Mouse (Mus musculus) CH12.LX (cell line): ENCODE results near the gene Pdcd1. TPM values are rescaled to one million over a fixed set of nuclear protein-coding genes. Genes with fewer than 3 reads are reported as not detected.

Experiments
- DNase-seq: peaks from one replicate; pipeline ENCODE4 v3.0.0-alpha.2; 2013; ENCODE audit errors: extremely low read depth
- H3K27ac ChIP-seq: 2 replicates; pipeline ENCODE4 v1.5.1; 2012; ENCODE audit warnings: low read depth, mild to moderate bottlenecking, control low read depth, moderate library complexity; ENCODE audit not compliant: insufficient read depth
- H3K27me3 ChIP-seq: replicated peaks from 2 replicates; pipeline ENCODE3; 2012; ENCODE audit warnings: inconsistent platforms
- H3K36me3 ChIP-seq, 2 experiments: replicated peaks in 1 of 2; 2 replicates each; pipeline versions ENCODE3 to v1.6.1; 2012; ENCODE audit warnings: inconsistent platforms in 1 of 2, low read length in 1 of 2, mild to moderate bottlenecking in 1 of 2, mixed read lengths in 1 of 2, moderate library complexity in 1 of 2; ENCODE audit not compliant: control insufficient read depth in 1 of 2, insufficient read depth in 1 of 2
- H3K4me1 ChIP-seq, 2 experiments: 2 replicates each; pipeline ENCODE4 v1.6.1; 2012; ENCODE audit warnings: inconsistent platforms in 1 of 2, moderate library complexity in 1 of 2; ENCODE audit not compliant: insufficient read depth in 2 of 2, control insufficient read depth in 1 of 2
- H3K4me2 ChIP-seq: 2 replicates; pipeline ENCODE4 v1.6.1; 2012; ENCODE audit warnings: low read depth, mild to moderate bottlenecking, control low read depth; ENCODE audit not compliant: poor library complexity, insufficient read depth, severe bottlenecking
- H3K4me3 ChIP-seq, 3 experiments: fragments of 150-350 bp in 1 of 3; sonication (generic) in 1 of 3; replicated peaks in 1 of 3; 2 replicates each; pipeline versions ENCODE3 to v1.5.1; 2011 to 2012; ENCODE audit warnings: low read depth in 2 of 3, low read length in 2 of 3, mild to moderate bottlenecking in 2 of 3, moderate library complexity in 2 of 3, control low read depth in 1 of 3, improper control_type of control experiment in 1 of 3, inconsistent platforms in 1 of 3, mixed read lengths in 1 of 3; ENCODE audit not compliant: poor library complexity in 1 of 3
- H3K79me2 ChIP-seq: replicated peaks from 2 replicates; pipeline ENCODE4 v1.6.1; 2012; ENCODE audit warnings: mild to moderate bottlenecking, moderate library complexity; ENCODE audit not compliant: control insufficient read depth, poor library complexity, insufficient read depth, severe bottlenecking; ENCODE audit errors: extremely low read depth
- H3K9ac ChIP-seq: 2 replicates; pipeline ENCODE4 v1.6.1; 2012; ENCODE audit warnings: low read depth, mild to moderate bottlenecking, control low read depth, moderate library complexity; ENCODE audit not compliant: insufficient read depth
- H3K9me3 ChIP-seq: replicated peaks from 2 replicates; pipeline ENCODE3; 2012; ENCODE audit warnings: low read length, inconsistent platforms, mixed read lengths
- CTCF ChIP-seq, 2 experiments: IDR thresholded peaks in 1 of 2; conservative IDR thresholded peaks in 1 of 2; 2 replicates each; pipeline ENCODE4 v1.5.1; 2011 to 2012; ENCODE audit warnings: low read depth in 2 of 2, low read length in 2 of 2, improper control_type of control experiment in 1 of 2, inconsistent platforms in 1 of 2, mild to moderate bottlenecking in 1 of 2, moderate library complexity in 1 of 2
- JUN ChIP-seq: IDR thresholded peaks from 2 replicates; pipeline ENCODE4 v1.6.1; 2011; ENCODE audit warnings: low read depth, mild to moderate bottlenecking, low read length, improper control_type of control experiment, moderate library complexity; ENCODE audit not compliant: insufficient read depth
- KAT2A ChIP-seq: IDR thresholded peaks from 2 replicates; pipeline ENCODE4 v1.6.1; 2012; ENCODE audit warnings: low read length, improper control_type of control experiment, inconsistent platforms; ENCODE audit not compliant: insufficient replicate concordance
- MXI1 ChIP-seq: IDR thresholded peaks from 2 replicates; pipeline ENCODE4 v1.6.1; 2011; ENCODE audit warnings: mild to moderate bottlenecking, low read depth, low read length, improper control_type of control experiment
- PAX5 ChIP-seq: IDR thresholded peaks from 2 replicates; pipeline ENCODE4 v1.6.1; 2012; ENCODE audit warnings: low read length, inconsistent platforms, mixed read lengths
- SMC3 ChIP-seq: IDR thresholded peaks from 2 replicates; pipeline ENCODE4 v1.6.1; 2011; ENCODE audit warnings: low read depth, low read length, improper control_type of control experiment
- TCF12 ChIP-seq: IDR thresholded peaks from 2 replicates; pipeline ENCODE4 v1.6.1; 2014; ENCODE audit warnings: low read depth, mild to moderate bottlenecking, inconsistent platforms, low read length, improper control_type of control experiment
- USF2 ChIP-seq: conservative IDR thresholded peaks from 2 replicates; pipeline ENCODE4 v1.6.1; 2011; ENCODE audit warnings: low read depth, low read length, improper control_type of control experiment
- ZKSCAN1 ChIP-seq: IDR thresholded peaks from 2 replicates; pipeline ENCODE4 v1.6.1; 2012; ENCODE audit warnings: low read depth, inconsistent platforms, low read length, improper control_type of control experiment, borderline replicate concordance
- ZMIZ1 ChIP-seq: IDR thresholded peaks from 2 replicates; pipeline ENCODE4 v1.6.1; 2012; ENCODE audit warnings: low read depth, mild to moderate bottlenecking, inconsistent platforms, low read length, improper control_type of control experiment
- ZNF384 ChIP-seq: IDR thresholded peaks from 2 replicates; pipeline ENCODE4 v1.6.1; 2012; ENCODE audit warnings: low read depth, low read length, improper control_type of control experiment, inconsistent platforms
- dilution Hi-C: fragments of 300-500 bp; cut with MboI; formaldehyde crosslinking; loops from 2 replicates; pipeline ENCODE4 v1.14.3; 2020; ENCODE audit warnings: low sequenced_read_pairs; ENCODE audit not compliant: extremely low pct_unique_long_range_greater_than_20kb, extremely low pct_ligation_motif_present
- in situ Hi-C: fragments of 300-500 bp; cut with MboI; formaldehyde crosslinking; loops from 3 replicates; pipeline ENCODE4 v1.14.3; 2019; ENCODE audit warnings: low sequenced_read_pairs, low pct_ligation_motif_present, low pct_unique_long_range_greater_than_20kb, mixed read lengths
- polyA plus RNA-seq: library from polyadenylated mRNA; unstranded; fragments of >175 nt; gene quantifications from 2 replicates; pipeline ENCODE4 v1.2.1, GENCODE M21; 2012; ENCODE audit warnings: low read depth; ENCODE audit not compliant: insufficient read length
- total RNA-seq, 2 experiments: library from RNA; depleted of rRNA; stranded (reverse); fragments of 300-350 nt in 1 of 2; fragments of >200 nt in 1 of 2; gene quantifications; 2 replicates each; pipeline ENCODE4 v1.2.3; 2012 to 2014

Pdcd1 gene
- total and polyA plus RNA-seq, 3 experiments = 26.4 to 35.1 (median 30.1) TPM

DNA sequence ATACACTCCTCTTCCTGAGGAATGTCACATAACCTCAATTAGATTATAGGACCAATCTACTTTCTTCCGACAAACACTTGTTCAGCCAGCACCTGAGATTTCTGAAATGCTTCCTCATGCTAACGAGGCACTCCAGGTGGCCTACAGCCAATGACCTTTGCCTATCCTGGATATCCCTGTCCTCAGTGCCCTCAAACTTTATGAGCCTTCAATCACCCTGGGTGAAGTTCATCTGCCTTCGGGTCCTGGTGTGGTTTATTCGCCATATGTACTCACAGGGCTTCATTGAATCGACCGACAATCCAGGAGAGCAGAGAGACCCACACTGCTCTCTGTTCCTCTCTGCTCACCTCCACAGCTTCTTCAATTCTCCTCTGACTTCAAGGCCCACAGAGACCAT is 29.4 kb upstream of the Pdcd1 start:
- Histone ChIP-seq H3K4me2 (no peak overlapping the region), H3K27ac (no peak overlapping the region)

GRCm38 (mm10) chr1:94081191-94081590 is 28.8 kb upstream of the Pdcd1 start:
- dilution Hi-C loops = no loop called here
- H3K9me3 ChIP-seq = no peaks in the 10 kb centered on the region

More for the DNA sequence above, 29.4 kb upstream of the Pdcd1 start:
- H3K27me3 ChIP-seq = no peaks in the 10 kb centered on the region
- TF ChIP-seq CTCF (conservative IDR thresholded peaks at IDR 0.05 in 1 of 2, IDR thresholded peaks at IDR 0.05 in 1 of 2; ENCODE audit: low read depth in 2 of 2, low read length in 2 of 2) (no peak), SMC3 (no peak), JUN (no peak), PAX5 (no peak), MXI1 (no peak), KAT2A (no peak), ZMIZ1 (no peak)
- no peaks in the 10 kb centered on the region for H3K9me3 ChIP-seq
- no peaks in the 10 kb centered on the region for H3K79me2 ChIP-seq
- H3K4me3 ChIP-seq = no peak overlapping the region
- no peak overlapping the region for H3K9ac ChIP-seq
- dilution Hi-C loops (no loop called here), in situ Hi-C loops (no loop called here)
- H3K4me1 ChIP-seq = peaks cover 0 to 7% of the 10 kb centered on the region in 2 experiments; a peak in 1 of 4 replicates
- DNase-seq = no peak
- H3K36me3 ChIP-seq = no peaks in the 10 kb centered on the region

GRCm38 (mm10) chr1:94080718-94081117 is 28.4 kb upstream of the Pdcd1 start:
- no peak for TF ChIP-seq TCF12
- no peak for TF ChIP-seq CTCF (conservative IDR thresholded peaks at IDR 0.05 in 1 of 2, IDR thresholded peaks at IDR 0.05 in 1 of 2; ENCODE audit: low read depth in 2 of 2, low read length in 2 of 2)
- TF ChIP-seq ZNF384 = no peak
- no peak for TF ChIP-seq ZKSCAN1
- Histone ChIP-seq H3K79me2 (no peaks in the 10 kb centered on the region), H3K9ac (no peak overlapping the region), H3K9me3 (no peaks in the 10 kb centered on the region), H3K4me1 (peaks cover 0 to 7% of the 10 kb centered on the region in 2 experiments; a peak in 1 of 4 replicates), H3K36me3 (no peaks in the 10 kb centered on the region), H3K4me3 (no peak overlapping the region), H3K27ac (no peak overlapping the region), H3K4me2 (no peak overlapping the region), H3K27me3 (no peaks in the 10 kb centered on the region)
- in situ Hi-C loops (no loop called here), dilution Hi-C loops (no loop called here)
- DNase-seq = no peak

More at GRCm38 (mm10) chr1:94081191-94081590, 28.8 kb upstream of the Pdcd1 start:
- H3K79me2 ChIP-seq = no peaks in the 10 kb centered on the region
- peaks cover 0 to 7% of the 10 kb centered on the region in 2 experiments; a peak in 1 of 4 replicates for H3K4me1 ChIP-seq
- no peak overlapping the region for H3K9ac ChIP-seq
- no peaks in the 10 kb centered on the region for H3K36me3 ChIP-seq
- no peaks in the 10 kb centered on the region for H3K27me3 ChIP-seq
- DNase-seq = no peak
- no peak overlapping the region for H3K27ac ChIP-seq
- in situ Hi-C loops = no loop called here
- H3K4me2 ChIP-seq = no peak overlapping the region
- H3K4me3 ChIP-seq = no peak overlapping the region
- no peak for TF ChIP-seq USF2
